Mouse (Mus musculus) layer of hippocampus, postnatal 36 days (tissue): ENCODE measurements around the gene Hfe2. TPM values are rescaled to one million over a fixed set of nuclear protein-coding genes. Genes with fewer than 3 reads are reported as not detected.
"Not testable (repeated sequence)": the region's sequence is repeated elsewhere in the genome, so short reads cannot be mapped to it uniquely, and the experiment has no call there.

Experiments used
- DNase-seq, 2 experiments: peaks; one replicate each; pipeline ENCODE4 v3.0.0; 2022
- total RNA-seq, 2 experiments: library from RNA; stranded (reverse); gene quantifications; 2 replicates each; pipeline ENCODE4 v1.2.3; 2021

Gene Hfe2
- total RNA-seq, 2 experiments from 2014 or later = 0.25 TPM; not detected in 1

- not testable (repeated sequence) for DNase-seq
These were observed 28.2 kb upstream of the Hfe2 start for GRCm38 (mm10) chr3:96496620-96497275.

- peak; percentile 86 for DNase-seq
These were observed 27.4 kb upstream of the Hfe2 start for GRCm38 (mm10) chr3:96497451-96498028.

GRCm38 (mm10) chr3:96498476-96499245 is 26.3 kb upstream of the Hfe2 start:
- no peak for DNase-seq

DNA sequence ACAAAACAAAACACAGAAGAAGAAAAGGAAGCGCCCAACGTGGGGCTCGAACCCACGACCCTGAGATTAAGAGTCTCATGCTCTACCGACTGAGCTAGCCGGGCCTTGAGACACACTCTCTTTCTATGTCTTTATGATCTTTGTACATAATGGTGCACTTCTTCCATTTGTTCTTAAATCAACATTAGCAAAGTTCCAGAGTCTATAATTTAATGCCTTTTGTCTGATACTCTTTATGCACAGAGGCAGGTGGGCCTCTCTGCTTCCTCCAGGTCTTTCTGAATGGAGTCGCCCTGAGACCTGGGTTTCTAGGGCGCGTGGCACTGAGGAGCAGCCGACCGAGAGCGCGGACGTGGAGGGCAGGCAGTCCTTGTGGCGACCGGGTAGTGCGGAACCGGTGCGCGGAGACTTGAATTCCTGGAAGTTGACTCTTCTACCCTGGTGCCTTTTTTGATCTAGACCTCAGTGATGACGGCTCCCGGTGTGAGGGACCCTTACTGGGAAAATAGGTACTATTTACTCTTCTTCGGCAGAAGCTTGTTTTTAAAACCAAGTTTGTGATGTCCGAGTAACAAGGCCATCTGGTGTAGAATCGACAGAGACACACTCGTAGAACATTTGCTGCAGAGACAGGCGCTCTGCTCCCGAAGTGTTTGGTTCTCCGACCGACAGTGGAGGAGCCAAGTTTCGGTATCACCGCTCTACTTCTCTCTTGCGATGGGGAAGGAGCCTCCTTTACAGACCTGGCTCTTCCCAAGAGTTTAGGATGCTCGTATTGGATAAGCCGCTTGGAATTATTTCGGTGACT is 25.3 kb upstream of the Hfe2 start:
- peak; percentile 72 to 82 for DNase-seq

- DNase-seq = peak; percentile 94 to 95
These were observed 24.7 kb upstream of the Hfe2 start for GRCm38 (mm10) chr3:96500289-96500621.

GRCm38 (mm10) chr3:96500691-96501265 is 24.2 kb upstream of the Hfe2 start:
- peak; percentile 80 to 84 for DNase-seq

DNA sequence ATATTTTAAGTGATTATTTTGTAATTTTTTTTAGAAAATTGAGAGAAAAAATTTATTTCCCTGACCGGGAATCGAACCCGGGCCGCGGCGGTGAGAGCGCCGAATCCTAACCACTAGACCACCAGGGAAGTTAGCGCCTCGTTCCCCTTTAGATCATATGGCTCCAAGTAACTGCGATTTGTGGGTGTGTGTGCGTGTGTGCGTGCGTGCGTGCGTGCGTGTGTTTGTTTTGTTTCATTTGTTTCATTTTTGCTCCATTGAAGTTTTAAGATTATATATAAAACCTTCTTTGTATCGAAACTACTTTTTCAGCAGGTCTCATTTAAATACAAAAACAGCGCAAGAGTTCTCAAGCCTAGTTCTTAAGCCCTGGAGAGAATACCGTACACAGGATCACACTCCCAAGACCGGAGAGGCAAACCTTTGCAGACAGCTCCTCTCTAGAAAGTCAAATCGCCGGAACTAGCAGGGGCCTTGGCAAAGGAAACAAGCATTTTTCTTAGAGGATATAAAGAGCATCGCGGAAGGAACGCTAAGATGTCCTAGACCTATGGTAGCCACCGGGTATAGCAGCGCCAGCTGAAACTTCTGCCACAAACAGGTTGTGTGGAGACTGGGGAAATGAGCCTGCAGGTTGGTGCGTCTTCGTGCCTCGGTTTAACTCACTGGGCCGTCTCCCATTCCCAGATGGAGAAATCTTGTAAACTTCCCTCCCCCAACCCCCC is 23.4 kb upstream of the Hfe2 start:
- peak; percentile 83 to 88 for DNase-seq

GRCm38 (mm10) chr3:96502181-96503082 is 22.5 kb upstream of the Hfe2 start:
- no peak for DNase-seq

- peak; percentile 58 to 68 for DNase-seq
These were observed 21.9 kb upstream of the Hfe2 start for GRCm38 (mm10) chr3:96503083-96503450.

DNA sequence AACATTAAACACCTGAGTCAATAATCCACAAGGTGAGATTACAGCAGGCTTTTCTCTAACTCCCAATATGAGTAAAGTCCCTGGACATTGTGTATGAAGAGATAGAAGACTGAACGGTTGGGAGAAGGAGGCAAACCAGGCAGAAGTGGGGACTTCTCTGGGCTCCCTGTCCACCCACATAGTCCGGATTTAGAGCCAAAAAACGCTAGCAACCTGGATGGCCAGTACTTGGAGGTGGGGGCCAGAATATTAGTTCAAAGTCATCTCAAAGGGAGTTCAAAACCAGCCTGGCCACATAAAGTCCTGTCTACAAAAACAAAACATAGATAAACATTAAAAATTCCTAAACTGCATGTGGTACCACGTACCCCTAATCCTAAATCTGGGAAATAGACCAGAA is 21.0 kb upstream of the Hfe2 start:
- no peak for DNase-seq

- DNase-seq = no peak
These were observed 20.0 kb upstream of the Hfe2 start for GRCm38 (mm10) chr3:96504931-96505330.

DNA sequence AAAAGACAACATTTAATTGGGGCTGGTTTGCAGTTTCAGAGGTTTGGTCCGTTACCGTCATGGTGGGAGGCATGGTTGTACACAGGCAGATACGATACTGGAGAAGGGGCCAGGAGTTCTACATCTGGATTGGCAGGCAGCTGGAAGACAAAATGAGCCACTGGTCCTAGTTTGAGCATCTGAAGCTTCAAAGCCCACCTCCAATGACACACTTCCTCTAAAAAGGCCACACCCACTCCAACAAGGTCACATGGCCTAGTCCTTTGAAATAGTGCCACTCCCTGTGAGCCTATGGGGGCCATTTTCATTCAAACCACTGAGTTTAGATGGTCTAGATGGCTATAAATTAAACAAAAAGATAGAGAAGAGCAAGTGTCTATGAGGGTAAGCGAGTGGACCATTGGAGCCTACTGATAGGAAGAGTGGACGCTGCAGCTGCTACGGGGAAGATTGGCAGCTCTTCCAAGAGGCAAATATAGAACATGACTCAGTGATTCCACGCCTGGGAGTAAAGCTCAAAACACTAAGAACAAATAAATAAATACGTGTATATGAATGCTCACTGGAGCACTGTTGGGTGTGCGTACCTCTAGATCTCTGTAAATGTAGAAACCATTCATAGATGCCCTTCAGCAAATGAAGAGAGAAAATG is 18.4 kb upstream of the Hfe2 start:
- DNase-seq = no peak

- not testable (repeated sequence) for DNase-seq
These were observed 17.0 kb upstream of the Hfe2 start for GRCm38 (mm10) chr3:96507966-96508365.

DNA sequence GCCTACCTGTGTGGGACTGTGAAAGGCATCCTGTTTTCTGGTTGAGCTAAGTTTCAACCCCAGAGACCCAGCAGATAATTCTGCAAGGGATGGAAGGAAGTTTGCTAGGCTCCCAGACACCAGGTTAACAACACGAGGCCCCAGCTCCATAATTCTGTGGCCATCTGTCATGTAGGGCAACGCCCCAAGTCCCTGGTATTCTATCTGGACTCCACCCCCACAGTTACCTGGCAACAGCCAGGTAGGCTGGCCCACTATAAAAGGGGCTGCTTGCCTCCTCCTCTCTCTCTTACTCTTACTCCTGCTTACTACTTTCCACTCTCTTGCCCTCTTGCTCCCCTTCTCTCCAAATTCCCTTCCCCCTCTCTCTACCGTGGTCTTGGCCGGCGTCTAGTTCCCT is 4.8 kb upstream of the Hfe2 start:
- no peak for DNase-seq

DNA sequence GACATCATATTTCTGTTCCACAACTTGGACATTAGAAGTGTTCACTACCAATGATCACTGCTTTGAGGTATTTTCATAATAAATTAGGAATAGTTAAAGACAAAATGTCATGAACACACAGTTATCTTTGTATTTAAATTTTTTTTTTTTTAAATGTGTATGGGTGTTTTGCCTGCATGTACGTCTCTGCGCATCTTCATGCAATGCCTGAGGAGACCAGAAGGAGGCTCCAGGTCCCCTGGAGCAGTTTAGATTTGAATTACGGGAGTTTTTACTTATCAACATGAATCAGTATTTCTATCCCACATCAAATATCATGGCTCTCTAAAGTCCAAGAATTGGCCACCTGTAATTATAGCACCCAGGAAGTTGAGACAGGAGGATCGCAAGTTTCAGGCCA is 2.8 kb upstream of the Hfe2 start:
- no peak for DNase-seq

DNA sequence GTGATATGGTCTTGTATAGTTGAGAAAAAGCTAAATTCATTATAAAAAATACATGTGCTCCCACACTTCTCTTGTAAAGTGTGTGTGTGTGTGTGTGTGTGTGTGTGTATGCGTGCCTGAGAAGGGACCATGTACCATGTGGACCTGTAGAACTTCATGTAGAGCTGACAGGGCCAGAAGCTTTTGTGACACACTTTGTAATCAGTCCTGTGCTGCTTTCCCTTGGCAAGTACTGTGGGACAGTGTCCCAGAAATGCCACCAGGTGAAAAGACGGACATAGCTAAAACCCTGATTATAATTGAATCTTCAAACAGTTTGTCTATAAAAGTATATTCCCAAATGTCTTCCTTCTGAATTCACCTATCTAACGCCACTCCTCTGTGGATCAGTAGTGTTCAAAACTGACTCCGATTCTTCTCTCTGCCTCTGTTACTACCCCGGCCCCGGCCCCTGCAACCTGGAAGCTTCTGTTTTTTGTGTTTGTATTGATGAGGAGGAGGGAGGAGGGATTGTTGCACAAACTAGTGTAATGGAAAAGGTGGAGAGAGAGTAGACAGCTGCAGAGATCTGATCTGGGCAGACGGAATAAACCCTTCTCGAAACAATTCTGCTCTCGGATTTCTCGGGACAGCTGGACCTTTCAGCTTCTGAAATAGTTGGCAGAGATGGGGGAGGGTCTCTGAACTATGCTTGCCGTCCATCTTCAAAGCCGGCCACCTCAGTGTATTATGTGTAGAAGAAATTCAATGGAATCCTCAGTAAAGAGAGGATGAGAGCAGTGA is 753 bp upstream of the Hfe2 start:
- no peak for DNase-seq

- DNase-seq = no peak
These were observed 1.2 kb downstream of the Hfe2 start for GRCm38 (mm10) chr3:96526013-96526762.

- DNase-seq = no peak
These were observed 2.0 kb downstream of the Hfe2 start for GRCm38 (mm10) chr3:96526864-96527542.
